Mouse (Mus musculus) adrenal gland, postnatal 25 days (tissue): ENCODE measurements around the gene Vamp5. TPM values are rescaled to one million over a fixed set of nuclear protein-coding genes. Genes with fewer than 3 reads are reported as not detected.

ENCODE experiments used
- DNase-seq: peaks from one replicate; pipeline ENCODE4 v3.0.0; 2021; ENCODE audit warnings: mixed read lengths
- total RNA-seq: library from RNA; stranded (reverse); gene quantifications from 2 replicates; pipeline ENCODE4 v1.2.3, GENCODE M21; 2021

Gene Vamp5
- total RNA-seq, 1 experiment from 2014 or later, result 51.8 TPM

- DNase-seq, result no peak
Observed at GRCm38 (mm10) chr6:72366844-72367443, 13.3 kb downstream of the Vamp5 start, which contains the start of gene Rnf181. Rnf181 (minus strand) TSS chr6:72366956.

GRCm38 (mm10) chr6:72366304-72366703, 14.0 kb downstream of the Vamp5 start:
- DNase-seq, result no peak

GRCm38 (mm10) chr6:72364985-72365384, 15.3 kb downstream of the Vamp5 start:
- DNase-seq, result no peak

- DNase-seq, result no peak
Observed at GRCm38 (mm10) chr6:72364009-72364408, 16.3 kb downstream of the Vamp5 start.

- DNase-seq, result peak; percentile 90
Observed at GRCm38 (mm10) chr6:72362132-72363028, 17.9 kb downstream of the Vamp5 start.

GRCm38 (mm10) chr6:72361121-72361551, 19.1 kb downstream of the Vamp5 start:
- peak; percentile 58 for DNase-seq

GRCm38 (mm10) chr6:72360599-72360935, 19.7 kb downstream of the Vamp5 start:
- no peak for DNase-seq

GRCm38 (mm10) chr6:72359891-72360598, 20.2 kb downstream of the Vamp5 start:
- DNase-seq, result no peak

GRCm38 (mm10) chr6:72359343-72359742, 20.9 kb downstream of the Vamp5 start:
- no peak for DNase-seq

GRCm38 (mm10) chr6:72358086-72358764, 22.0 kb downstream of the Vamp5 start:
- no peak for DNase-seq

GRCm38 (mm10) chr6:72357164-72358079, 22.8 kb downstream of the Vamp5 start:
- no peak for DNase-seq

GRCm38 (mm10) chr6:72356001-72356532, 24.2 kb downstream of the Vamp5 start:
- DNase-seq, result no peak

- peak; percentile 86 for DNase-seq
Observed at GRCm38 (mm10) chr6:72355066-72355911, 25.0 kb downstream of the Vamp5 start, which contains the start of gene Tmem150a. Tmem150a (plus strand) TSS chr6:72355447.

- DNase-seq, result no peak
Observed at GRCm38 (mm10) chr6:72354025-72354424, 26.2 kb downstream of the Vamp5 start.

GRCm38 (mm10) chr6:72352636-72353405, 27.4 kb downstream of the Vamp5 start:
- DNase-seq, result no peak

GRCm38 (mm10) chr6:72350214-72350613, 30.1 kb downstream of the Vamp5 start:
- DNase-seq, result no peak

GRCm38 (mm10) chr6:72348411-72348810, 31.9 kb downstream of the Vamp5 start:
- no peak for DNase-seq

GRCm38 (mm10) chr6:72347166-72347941, 32.9 kb downstream of the Vamp5 start, which contains the start of gene 0610030E20Rik:
0610030E20Rik (plus strand) TSS chr6:72347317.
- peak; percentile 77 for DNase-seq
